Mouse (Mus musculus) Patski (cell line): ENCODE data around the gene Polr2l. TPM values are rescaled to one million over a fixed set of nuclear protein-coding genes. Genes with fewer than 3 reads are reported as not detected.

Experiments
- ATAC-seq: fragments of 100-300 bp; one replicate; pipeline ENCODE4 v1.8.0; 2021
- CTCF ChIA-PET: fragments of 350-600 bp; sonication (Branson Sonifier 250); formaldehyde crosslinking; loops from one replicate; lab custom pipeline; 2022; ENCODE audit warnings: inconsistent platforms; lab: Charles Lee
- POLR2A ChIA-PET: fragments of 350-600 bp; sonication (Branson Sonifier 250); formaldehyde crosslinking; loops from one replicate; lab custom pipeline; 2022; ENCODE audit warnings: antibody characterized with exemption, inconsistent platforms; lab: Charles Lee
- DNase-seq: peaks from one replicate; pipeline ENCODE4 v3.0.0-alpha.2; 2011; ENCODE audit warnings: low read depth, low spot score
- H3K27me3 ChIP-seq: fragments of 371-371 bp; one replicate; pipeline ENCODE4 v1.5.1; 2021
- CTCF ChIP-seq: fragments of 100-300 bp; IDR thresholded peaks from one replicate; pipeline ENCODE4 v1.5.1; 2021
- in situ Hi-C: fragments of 300-500 bp; cut with MboI; formaldehyde crosslinking; loops from 3 replicates; pipeline ENCODE4 v1.11.1; 2018; ENCODE audit warnings: low pct_unique_long_range_greater_than_20kb, mixed read lengths
- polyA plus RNA-seq: library from polyadenylated mRNA; unstranded; gene quantifications from one replicate; pipeline ENCODE4 v1.2.3, GENCODE M21; 2021

Polr2l gene
- polyA plus RNA-seq, 1 experiment from 2014 or later: 55.2 TPM

- in situ Hi-C loops: no loop called here
- peak; percentile 75 for ATAC-seq
- ChIA-PET CTCF (interaction anchor here (0.8 to 2.4 kb wide), 8 partner anchors 11 to 87 kb away, joined by 3 to 10 read pairs (median 4); partner anchors contain the start of gene Gatd1), POLR2A (interaction anchor here (0.8 to 1.2 kb wide), 5 partner anchors 16 to 29 kb away, joined by 3 to 4 read pairs (median 4); no protein-coding TSS in a partner anchor)
- no peak for TF ChIP-seq CTCF
- no peak for DNase-seq
- no peaks in the 10 kb centered on the region for H3K27me3 ChIP-seq
Observed at GRCm38 (mm10) chr7:141437178-141438120, 37.5 kb downstream of the Polr2l start, which contains the start of gene Slc25a22. Gene Slc25a22, minus strand, starts transcription at chr7:141437892.

GRCm38 (mm10) chr7:141436523-141436892 lies 38.4 kb downstream of the Polr2l start:
- DNase-seq (no peak), ATAC-seq (no peak)
- no peak for TF ChIP-seq CTCF
- in situ Hi-C loops: no loop called here
- H3K27me3 ChIP-seq: no peaks in the 10 kb centered on the region
- ChIA-PET POLR2A (interaction anchor here (0.6 to 1.4 kb wide), 4 partner anchors 8 to 28 kb away, joined by 3 to 4 read pairs (median 4); partner anchors contain the start of gene Gatd1), CTCF (interaction anchor here (0.8 to 1.3 kb wide), 2 partner anchors 10 to 17 kb away, joined by 3 read pairs; no protein-coding TSS in a partner anchor)

- no peak for ATAC-seq
- no peak for DNase-seq
- ChIA-PET CTCF (interaction anchor here (1.3 kb wide), 1 partner anchor 18 kb away, joined by 3 read pairs; no protein-coding TSS in a partner anchor), POLR2A (interaction anchor here (0.6 to 1.4 kb wide), 4 partner anchors 8 to 28 kb away, joined by 3 to 4 read pairs (median 4); partner anchors contain the start of gene Gatd1)
- H3K27me3 ChIP-seq: no peaks in the 10 kb centered on the region
- in situ Hi-C loops: no loop called here
- TF ChIP-seq CTCF: no peak
Observed at GRCm38 (mm10) chr7:141435856-141436522, 38.9 kb downstream of the Polr2l start.

GRCm38 (mm10) chr7:141435129-141435855 lies 39.6 kb downstream of the Polr2l start:
- H3K27me3 ChIP-seq: no peaks in the 10 kb centered on the region
- ChIA-PET POLR2A (interaction anchor here (1.4 to 1.6 kb wide), 2 partner anchors 20 to 21 kb away, joined by 3 to 4 read pairs; partner anchors contain the start of gene Gatd1), CTCF (no interaction called here)
- in situ Hi-C loops: no loop called here
- no peak for ATAC-seq
- no peak for DNase-seq
- no peak for TF ChIP-seq CTCF

- no peak for ATAC-seq
- H3K27me3 ChIP-seq: no peaks in the 10 kb centered on the region
- in situ Hi-C loops: no loop called here
- TF ChIP-seq CTCF: no peak
- no peak for DNase-seq
- POLR2A ChIA-PET: interaction anchor here (1.6 kb wide), 1 partner anchor 19 kb away, joined by 3 read pairs; no protein-coding TSS in a partner anchor
- CTCF ChIA-PET: interaction anchor here (1.1 kb wide), 1 partner anchor 22 kb away, joined by 3 read pairs; no protein-coding TSS in a partner anchor
Observed at GRCm38 (mm10) chr7:141434464-141434863, 40.5 kb downstream of the Polr2l start.

GRCm38 (mm10) chr7:141433517-141434400 lies 41.2 kb downstream of the Polr2l start:
- ChIA-PET POLR2A (interaction anchor here (1.6 kb wide), 1 partner anchor 19 kb away, joined by 3 read pairs; no protein-coding TSS in a partner anchor), CTCF (interaction anchor here (1.1 kb wide), 1 partner anchor 21 kb away, joined by 3 read pairs; no protein-coding TSS in a partner anchor)
- TF ChIP-seq CTCF: no peak
- DNase-seq (no peak), ATAC-seq (no peak)
- H3K27me3 ChIP-seq: no peaks in the 10 kb centered on the region
- in situ Hi-C loops: no loop called here

- in situ Hi-C loops: no loop called here
- no peak for TF ChIP-seq CTCF
- CTCF ChIA-PET: no interaction called here
- H3K27me3 ChIP-seq: no peaks in the 10 kb centered on the region
- POLR2A ChIA-PET: no interaction called here
- DNase-seq (no peak), ATAC-seq (no peak)
Observed at GRCm38 (mm10) chr7:141432741-141433516, 42.0 kb downstream of the Polr2l start.

- ATAC-seq (no peak), DNase-seq (no peak)
- TF ChIP-seq CTCF: no peak
- H3K27me3 ChIP-seq: no peaks in the 10 kb centered on the region
- in situ Hi-C loops: no loop called here
- ChIA-PET POLR2A (interaction anchor here (1.4 kb wide), 1 partner anchor 16 kb away, joined by 3 read pairs; no protein-coding TSS in a partner anchor), CTCF (no interaction called here)
Observed at GRCm38 (mm10) chr7:141432186-141432611, 42.7 kb downstream of the Polr2l start.
